Mouse (Mus musculus): Measurements from ENCODE around the gene Dock1.

Dock1 gene

GRCm38 (mm10) chr7:134821264-134821663, 150.8 kb downstream of the Dock1 start:
- no peak for DNase-seq (ENCODE audit: extremely low read depth, low read depth, low spot score)

- no peak for DNase-seq (ENCODE audit: extremely low read depth, low read depth, low spot score)
These were observed 151.6 kb downstream of the Dock1 start for GRCm38 (mm10) chr7:134822006-134822405.

GRCm38 (mm10) chr7:134823891-134824290, 153.4 kb downstream of the Dock1 start:
- DNase-seq (ENCODE audit: extremely low read depth, low read depth, low spot score), result no peak

GRCm38 (mm10) chr7:134840066-134840465, 169.6 kb downstream of the Dock1 start:
- no peak for DNase-seq (ENCODE audit: extremely low read depth, low read depth, low spot score)

GRCm38 (mm10) chr7:134842751-134843150, 172.3 kb downstream of the Dock1 start:
- no peak for DNase-seq (ENCODE audit: extremely low read depth, low read depth, low spot score)

GRCm38 (mm10) chr7:134862000-134862399, 191.5 kb downstream of the Dock1 start:
- DNase-seq (ENCODE audit: extremely low read depth, low read depth, low spot score), result no peak

- DNase-seq (ENCODE audit: extremely low read depth, low read depth, low spot score), result no peak
These were observed 193.7 kb downstream of the Dock1 start for GRCm38 (mm10) chr7:134864175-134864574.

- no peak for DNase-seq (ENCODE audit: extremely low read depth, low read depth, low spot score)
These were observed 202.1 kb downstream of the Dock1 start for GRCm38 (mm10) chr7:134872511-134872910.

- no peak for DNase-seq (ENCODE audit: extremely low read depth, low read depth, low spot score)
These were observed 202.5 kb downstream of the Dock1 start for GRCm38 (mm10) chr7:134872981-134873380.

GRCm38 (mm10) chr7:134878985-134879384, 208.5 kb downstream of the Dock1 start:
- no peak for DNase-seq (ENCODE audit: extremely low read depth, low read depth, low spot score)

GRCm38 (mm10) chr7:134880431-134880830, 210.0 kb downstream of the Dock1 start:
- no peak for DNase-seq (ENCODE audit: extremely low read depth, low read depth, low spot score)

GRCm38 (mm10) chr7:134883516-134883915, 213.1 kb downstream of the Dock1 start:
- no peak for DNase-seq (ENCODE audit: extremely low read depth, low read depth, low spot score)

- no peak for DNase-seq (ENCODE audit: extremely low read depth, low read depth, low spot score)
These were observed 222.0 kb downstream of the Dock1 start for GRCm38 (mm10) chr7:134892449-134892871.

GRCm38 (mm10) chr7:134892972-134893371, 222.5 kb downstream of the Dock1 start:
- DNase-seq (ENCODE audit: extremely low read depth, low read depth, low spot score), result no peak

GRCm38 (mm10) chr7:134894604-134895003, 224.2 kb downstream of the Dock1 start:
- DNase-seq (ENCODE audit: extremely low read depth, low read depth, low spot score), result no peak

GRCm38 (mm10) chr7:134899462-134899861, 229.0 kb downstream of the Dock1 start:
- no peak for DNase-seq (ENCODE audit: extremely low read depth, low read depth, low spot score)

GRCm38 (mm10) chr7:134901992-134902391, 231.5 kb downstream of the Dock1 start:
- DNase-seq (ENCODE audit: extremely low read depth, low read depth, low spot score), result no peak

- DNase-seq (ENCODE audit: extremely low read depth, low read depth, low spot score), result no peak
These were observed 261.4 kb downstream of the Dock1 start for GRCm38 (mm10) chr7:134931886-134932285.

- no peak for DNase-seq (ENCODE audit: extremely low read depth, low read depth, low spot score)
These were observed 267.0 kb downstream of the Dock1 start for GRCm38 (mm10) chr7:134937471-134937926.

- DNase-seq (ENCODE audit: extremely low read depth, low read depth, low spot score), result no peak
These were observed 267.6 kb downstream of the Dock1 start, which contains the start of gene Fam196a for GRCm38 (mm10) chr7:134937927-134938609. TSS of gene Fam196a (minus strand) at chr7:134938430.

- DNase-seq (ENCODE audit: extremely low read depth, low read depth, low spot score), result no peak
These were observed 271.4 kb downstream of the Dock1 start for GRCm38 (mm10) chr7:134941891-134942290.

GRCm38 (mm10) chr7:134943063-134943462, 272.6 kb downstream of the Dock1 start:
- DNase-seq (ENCODE audit: extremely low read depth, low read depth, low spot score), result no peak

- no peak for DNase-seq (ENCODE audit: extremely low read depth, low read depth, low spot score)
These were observed 273.2 kb downstream of the Dock1 start for GRCm38 (mm10) chr7:134943701-134944100.

All from fat pad, adult 2 months (tissue).